Mouse (Mus musculus) R1 (cell line): ENCODE measurements at regions not wholly inside any gene's neighbourhood (a gene's known extent, or its start where the extent isn't known, plus 50 kb on each side); places are given as distances from the start of the nearest gene placed in this dataset.

Source experiments
- DNase-seq: peaks from one replicate; pipeline ENCODE4 v3.0.0-alpha.2; 2018; ENCODE audit warnings: low read depth, low spot score

DNA sequence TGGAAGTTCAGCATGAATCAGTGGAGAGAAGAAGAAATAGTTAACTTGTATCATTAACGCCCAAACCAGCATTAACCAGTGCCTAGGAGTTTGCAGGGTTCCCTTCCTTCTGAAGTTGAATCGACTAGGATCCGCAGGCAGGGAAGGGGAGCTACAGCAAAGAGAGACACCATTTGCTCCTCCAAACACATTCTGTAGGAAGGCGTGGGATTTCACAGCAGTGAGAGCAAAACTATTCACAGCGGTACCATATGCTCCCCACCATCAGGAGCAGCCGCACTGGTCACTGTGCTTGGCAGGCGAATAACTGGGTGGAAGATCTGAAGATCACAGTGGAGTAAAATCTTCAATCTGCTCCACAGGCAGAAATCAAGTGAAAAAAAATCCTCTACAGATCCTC lies 610.3 kb downstream of the Lmo4 start:
- DNase-seq, result no peak

DNA sequence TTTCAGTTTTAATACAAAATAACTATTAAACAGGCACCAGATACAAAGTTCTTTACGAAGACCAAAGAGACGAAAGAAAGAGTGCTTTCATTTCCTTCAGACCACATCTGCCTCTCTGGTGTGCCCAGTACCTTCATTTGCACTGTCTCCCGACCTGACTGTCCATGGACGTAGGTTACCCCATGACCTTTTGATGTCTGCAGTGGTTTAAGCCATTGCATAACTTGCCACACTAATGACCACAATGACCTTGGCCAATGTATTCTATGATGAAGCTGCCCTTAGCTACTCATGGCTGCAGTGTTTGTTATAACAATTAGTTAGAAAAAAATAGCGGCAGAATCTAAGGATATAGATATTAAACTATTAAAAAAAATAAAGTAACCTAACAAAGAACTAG lies 618.4 kb downstream of the Lmo4 start:
- DNase-seq, result no peak

DNA sequence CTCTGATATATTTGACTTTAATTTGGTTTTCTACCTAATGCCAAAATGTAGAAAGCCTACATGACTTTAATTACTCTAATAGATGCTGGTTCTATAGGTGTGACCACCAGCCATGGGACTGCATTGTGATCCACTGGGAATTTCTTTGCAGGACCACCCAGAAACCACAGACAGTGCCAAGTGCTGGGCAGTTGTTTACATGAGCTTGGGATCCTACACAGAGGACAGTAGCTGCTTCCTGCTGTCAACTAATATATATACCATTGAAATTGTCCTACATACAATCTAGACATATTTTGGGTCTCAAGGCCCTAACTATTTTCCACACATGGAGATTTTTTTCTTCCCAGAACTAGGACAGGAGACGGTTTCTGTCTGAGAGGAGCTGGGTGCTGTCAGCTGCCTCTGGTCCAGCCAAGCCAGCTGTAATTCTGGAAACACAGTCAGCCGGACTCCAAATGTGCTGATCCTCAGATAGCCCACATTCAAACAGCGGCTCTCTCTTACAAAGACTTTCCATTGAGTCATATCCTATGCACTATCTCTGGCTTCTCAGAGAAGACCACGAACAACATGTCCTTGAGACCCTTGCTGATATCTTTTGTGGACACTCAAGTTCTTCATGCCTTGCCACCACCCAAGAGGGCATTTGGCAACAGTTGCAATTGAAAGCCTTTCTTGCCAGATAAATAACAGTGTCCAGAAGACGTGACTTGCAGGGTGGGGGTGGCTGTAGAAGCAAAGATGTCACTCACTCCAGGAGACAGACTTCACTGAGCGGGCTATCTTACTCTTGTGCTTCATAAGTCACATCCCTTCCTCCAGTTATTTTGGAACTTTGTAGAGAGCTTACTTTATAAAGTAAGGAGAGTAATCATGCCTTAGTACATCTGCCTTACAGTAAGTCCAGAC lies 620.1 kb downstream of the Lmo4 start:
- no peak for DNase-seq

DNA sequence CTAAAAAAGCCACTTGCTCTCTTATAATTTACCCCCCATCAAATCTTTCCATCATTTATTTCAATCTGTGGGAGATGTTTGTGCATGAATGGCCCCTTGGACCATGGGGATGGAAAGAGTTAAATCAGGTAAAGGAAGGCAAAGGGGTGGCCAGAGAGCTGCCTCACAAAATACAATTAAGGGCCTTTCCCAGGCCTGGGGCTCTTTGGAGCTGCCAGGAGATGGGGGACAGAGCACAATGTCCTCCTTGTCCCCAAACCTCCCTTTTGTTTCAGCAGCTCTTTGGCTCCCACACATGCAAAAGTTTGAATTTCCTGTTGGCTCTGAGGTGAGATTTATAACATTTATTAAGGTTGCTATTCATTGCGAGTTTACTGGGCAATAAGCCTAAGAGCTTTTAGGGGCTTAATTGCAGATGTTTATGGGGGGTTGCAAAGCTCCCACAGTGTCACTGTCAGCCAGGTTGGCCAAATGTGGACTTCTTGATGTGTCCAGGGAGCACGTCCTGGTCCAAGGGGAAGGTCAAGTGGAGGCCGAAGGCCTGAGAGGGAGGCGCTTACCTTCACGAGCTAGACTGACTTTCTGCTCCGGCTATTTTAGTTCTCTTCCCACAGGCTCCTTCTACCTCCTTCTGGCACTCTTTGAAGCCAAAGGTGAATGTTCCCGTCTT lies 628.5 kb downstream of the Lmo4 start:
- no peak for DNase-seq

DNA sequence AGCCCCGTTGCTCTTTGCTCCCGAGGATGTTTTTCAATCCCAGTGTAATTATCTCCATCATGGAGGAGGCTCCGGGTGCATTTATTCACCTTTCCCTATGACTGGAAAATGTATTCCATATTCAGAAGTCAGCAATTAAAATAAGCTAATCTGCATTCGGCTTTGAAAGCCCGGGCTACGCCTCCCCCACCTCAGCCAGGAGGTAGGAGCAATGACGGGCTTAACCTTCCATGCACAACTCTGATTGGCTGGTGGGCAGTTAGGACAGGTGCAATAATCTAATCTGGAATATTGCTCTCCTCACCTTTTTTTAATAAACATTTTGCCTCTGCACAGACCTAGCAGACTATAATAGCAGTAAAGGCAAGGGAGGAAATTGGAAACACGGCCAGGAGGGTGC lies 629.3 kb downstream of the Lmo4 start:
- no peak for DNase-seq

DNA sequence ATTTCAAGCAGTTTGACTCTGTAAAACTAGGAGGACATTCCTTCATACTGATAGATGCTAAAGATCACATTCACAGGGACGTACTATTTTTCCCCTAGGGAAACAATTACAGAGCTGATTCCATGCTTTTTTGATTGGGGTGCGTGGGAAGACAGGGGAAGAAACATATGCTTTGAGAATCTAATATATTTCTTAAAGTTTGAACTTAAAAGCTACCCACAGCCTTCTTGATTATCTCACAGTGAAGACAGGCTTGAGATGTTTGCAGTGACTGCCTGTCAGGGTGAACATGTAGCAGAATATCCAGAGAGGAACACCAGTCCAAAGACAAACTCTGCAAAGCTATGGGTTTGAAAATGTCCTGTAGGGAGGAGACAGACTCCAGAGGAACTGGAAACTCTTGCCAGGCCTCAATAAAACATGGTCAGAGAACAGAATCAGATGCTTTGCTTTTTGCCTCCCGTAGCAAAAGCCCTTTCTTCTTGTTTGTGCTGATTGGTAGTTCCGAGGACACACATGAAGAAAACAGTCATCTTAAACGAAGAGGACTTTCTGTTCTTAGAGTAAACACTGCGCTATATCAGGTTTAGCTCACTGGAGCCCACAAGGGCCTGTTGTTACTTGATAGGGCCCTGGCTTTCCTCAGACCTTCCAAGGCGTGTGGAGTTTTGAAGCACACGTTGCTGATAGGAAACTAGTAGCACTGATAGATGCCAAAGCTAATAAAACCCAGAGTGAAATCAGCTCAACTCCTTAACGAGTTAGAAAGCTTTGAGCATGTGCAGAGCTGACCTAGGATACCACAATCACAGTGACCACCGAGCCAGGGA lies 630.8 kb downstream of the Lmo4 start:
- no peak for DNase-seq

DNA sequence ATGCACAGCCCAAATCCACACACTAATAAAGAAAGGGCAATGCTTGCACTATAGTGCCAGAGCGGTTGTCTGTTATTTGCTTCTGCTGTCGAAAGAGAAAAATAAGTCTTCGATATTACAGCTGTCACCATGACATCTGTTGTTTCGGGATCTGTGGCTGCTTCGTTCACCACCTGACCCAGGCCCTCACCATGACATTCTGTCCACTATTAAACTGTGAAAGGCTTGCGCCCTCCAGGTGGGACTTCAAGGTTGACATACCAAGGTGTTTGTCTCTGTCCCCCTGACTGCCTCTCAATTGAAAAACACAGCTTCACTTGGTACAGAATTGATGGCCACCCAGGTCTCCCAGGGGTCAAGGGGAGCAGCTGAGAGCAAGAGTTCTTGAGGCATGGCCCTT lies 635.1 kb downstream of the Lmo4 start:
- DNase-seq, result no peak

DNA sequence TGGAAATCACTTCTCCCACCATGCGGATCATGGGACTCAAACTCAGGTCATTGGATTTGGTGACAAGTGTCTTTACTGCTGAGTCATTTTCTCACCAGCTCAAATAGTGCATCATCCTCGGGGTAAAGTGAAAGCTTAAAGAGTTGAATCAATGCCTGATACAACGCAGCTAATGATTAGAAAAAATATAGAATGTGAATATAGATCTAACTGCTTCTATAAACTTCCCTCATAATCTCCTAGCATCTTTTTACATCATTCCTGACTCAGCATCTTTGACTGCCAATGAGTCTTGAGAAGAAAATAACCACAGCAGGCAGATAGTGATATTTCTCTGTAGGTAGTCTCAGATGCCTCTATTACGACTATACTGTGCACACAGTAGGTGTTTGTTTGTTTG lies 640.0 kb downstream of the Lmo4 start:
- no peak for DNase-seq

DNA sequence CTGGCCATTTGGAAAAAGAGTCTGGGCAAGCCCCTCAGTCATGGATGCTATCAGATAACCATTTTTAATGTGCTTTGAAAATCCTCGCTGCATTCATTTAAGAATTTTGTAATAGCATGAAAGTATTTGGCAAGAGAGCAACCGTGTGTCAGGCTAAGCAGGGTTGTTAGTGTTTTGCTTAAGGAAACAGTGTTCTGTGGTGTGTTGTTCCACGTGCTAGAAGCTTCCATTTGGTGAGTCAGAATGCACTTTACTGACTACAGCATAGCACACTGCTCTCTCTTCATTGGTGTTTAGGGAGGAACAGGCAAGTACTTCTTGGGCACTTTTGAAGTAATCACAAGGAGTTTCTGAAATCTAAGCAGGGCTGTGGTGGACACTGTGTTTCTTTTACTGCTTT lies 661.0 kb upstream of the Pkn2 start:
- no peak for DNase-seq

DNA sequence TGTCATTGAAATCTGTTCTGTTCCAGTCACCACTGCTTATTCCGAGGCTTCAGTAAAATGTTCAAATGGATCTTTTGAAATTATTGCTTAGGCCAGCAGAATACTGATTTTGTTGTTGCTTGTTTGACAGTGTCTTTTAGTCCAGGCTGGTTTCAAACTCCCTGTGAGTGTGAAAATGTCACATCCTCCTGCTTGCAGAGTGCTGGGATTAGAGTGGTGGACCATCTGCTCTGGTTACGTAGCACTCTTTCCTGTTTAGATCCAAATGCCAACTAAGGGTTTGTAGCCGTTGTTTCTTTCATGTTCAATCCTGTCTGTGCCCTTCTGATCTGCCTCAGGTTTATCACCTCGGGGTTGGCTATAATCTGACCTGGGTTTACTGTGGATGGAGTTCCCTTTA lies 646.2 kb upstream of the Pkn2 start:
- no peak for DNase-seq

DNA sequence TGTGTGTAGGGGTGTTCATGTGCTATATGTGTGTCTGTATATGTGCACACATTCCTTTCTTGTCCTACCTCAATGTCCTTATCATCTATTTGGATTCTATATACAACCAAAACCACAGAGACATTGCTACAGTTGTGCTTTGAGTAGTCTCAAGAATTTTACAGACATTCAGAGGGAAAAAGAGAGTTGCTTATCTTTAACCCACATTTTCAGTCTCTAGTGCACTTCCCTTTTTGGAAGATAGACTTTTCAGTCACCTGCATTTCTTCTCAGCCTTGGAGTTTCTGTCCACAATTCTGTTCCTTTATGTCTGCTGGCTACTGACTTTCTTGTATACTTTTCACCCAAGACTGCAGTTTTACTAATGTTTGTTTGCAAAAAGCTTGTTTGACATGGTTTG lies 645.5 kb upstream of the Pkn2 start:
- no peak for DNase-seq

DNA sequence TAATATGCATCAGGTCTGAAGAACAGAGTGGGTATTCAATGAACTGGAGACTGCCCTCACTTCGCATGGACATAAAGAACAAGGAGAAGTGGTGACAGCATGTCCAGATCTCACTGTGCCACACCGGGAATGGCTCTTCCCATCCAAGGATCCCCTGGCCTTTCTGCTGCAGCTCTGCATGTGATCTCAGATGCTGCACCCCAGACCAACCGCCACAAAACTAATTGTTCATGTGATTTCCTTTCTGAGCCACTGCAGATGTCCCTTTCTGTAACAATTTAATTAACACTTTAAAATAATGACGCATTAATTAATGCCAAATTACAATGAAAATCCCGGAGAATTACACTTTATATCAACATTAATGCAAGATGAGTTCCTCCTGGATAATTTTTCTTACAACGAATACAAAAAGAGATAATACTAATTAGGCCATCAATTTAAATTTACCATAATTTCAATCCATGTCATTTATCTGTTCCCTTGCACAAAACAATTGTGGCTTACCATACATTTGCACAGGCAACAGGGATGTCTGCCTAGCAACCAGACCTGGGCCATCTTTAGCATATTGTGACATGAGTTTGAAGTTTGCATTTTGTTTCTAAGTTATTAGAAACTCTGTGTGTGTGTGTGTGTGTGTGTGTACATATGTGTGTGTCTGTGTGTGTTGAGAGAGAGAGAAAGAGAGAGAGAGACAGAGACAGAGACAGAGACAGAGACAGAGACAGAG lies 630.9 kb upstream of the Pkn2 start:
- DNase-seq, result no peak

DNA sequence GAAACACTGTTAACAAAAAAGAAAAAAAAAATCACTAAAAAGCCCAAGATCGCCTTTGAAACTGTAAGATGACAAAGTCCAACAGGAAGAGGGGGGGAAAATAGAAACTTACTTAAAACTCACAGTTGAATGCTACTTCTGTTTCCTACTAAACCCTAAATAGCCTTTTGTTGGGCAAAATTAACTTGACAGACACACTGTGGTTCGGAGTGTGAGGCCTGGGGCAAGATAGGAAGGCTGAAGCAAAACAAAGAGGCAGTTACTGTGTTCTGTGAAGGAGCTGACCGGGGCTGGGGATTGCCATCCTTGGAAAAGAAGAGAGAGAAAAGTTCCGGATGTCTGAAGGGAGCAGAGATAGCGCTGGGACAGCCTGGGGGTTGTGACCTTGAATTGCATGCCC lies 627.7 kb upstream of the Pkn2 start:
- no peak for DNase-seq

DNA sequence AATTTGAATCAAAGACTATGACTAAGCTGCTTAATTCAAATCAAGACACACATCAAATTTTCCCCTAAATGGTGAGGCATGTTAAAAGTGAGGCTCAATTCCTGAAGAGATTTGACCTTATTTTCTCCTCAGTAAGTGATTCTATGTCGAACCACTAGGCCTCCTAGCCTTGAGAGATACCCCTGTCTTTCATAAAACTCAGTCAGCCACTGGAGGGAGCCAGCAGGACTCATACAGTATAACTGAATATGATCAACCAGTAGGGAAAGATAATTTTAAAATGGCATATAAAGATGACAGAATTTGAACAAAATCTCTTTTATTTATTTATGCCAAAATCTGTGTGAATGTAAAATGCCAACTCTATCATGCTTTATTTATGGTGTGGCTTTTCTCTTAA lies 626.5 kb upstream of the Pkn2 start:
- peak; percentile 3 for DNase-seq

DNA sequence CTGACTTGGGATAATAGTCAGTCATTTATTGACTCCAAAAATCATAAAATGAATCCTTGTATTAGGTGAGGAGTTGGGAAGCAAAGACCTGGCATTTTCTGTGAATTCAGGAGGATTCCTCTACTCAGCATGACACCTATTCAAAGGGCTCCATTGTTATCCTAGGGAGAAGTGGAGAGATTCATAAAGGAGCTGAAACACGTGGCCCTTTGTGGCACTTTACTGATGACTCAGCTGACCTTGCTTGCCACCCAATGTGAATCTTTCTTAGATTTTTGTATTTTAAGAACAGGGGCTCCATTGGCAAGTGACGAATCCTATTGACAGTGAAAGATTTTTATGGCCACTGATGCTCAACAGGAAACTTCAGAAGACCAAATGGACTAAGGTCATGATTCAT lies 619.2 kb upstream of the Pkn2 start:
- DNase-seq, result no peak

DNA sequence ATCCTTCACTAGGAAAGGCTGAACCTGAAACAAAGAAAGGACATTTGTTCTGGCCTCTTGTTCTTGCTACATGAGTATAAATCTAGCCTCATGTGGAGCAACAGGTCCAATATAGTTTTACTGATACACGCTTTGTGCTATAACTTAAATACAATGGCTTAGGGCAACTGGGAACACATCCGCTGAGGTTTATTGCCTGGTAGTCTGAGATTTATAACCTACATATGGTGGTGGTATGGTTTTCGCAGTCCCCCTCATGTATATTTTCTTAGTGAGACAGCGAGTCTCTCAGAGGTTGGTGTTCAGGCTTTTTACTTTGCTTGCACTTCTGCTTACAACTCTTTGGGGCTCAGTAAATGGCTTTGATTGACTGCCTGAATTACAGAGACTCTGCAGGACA lies 613.6 kb upstream of the Pkn2 start:
- no peak for DNase-seq

DNA sequence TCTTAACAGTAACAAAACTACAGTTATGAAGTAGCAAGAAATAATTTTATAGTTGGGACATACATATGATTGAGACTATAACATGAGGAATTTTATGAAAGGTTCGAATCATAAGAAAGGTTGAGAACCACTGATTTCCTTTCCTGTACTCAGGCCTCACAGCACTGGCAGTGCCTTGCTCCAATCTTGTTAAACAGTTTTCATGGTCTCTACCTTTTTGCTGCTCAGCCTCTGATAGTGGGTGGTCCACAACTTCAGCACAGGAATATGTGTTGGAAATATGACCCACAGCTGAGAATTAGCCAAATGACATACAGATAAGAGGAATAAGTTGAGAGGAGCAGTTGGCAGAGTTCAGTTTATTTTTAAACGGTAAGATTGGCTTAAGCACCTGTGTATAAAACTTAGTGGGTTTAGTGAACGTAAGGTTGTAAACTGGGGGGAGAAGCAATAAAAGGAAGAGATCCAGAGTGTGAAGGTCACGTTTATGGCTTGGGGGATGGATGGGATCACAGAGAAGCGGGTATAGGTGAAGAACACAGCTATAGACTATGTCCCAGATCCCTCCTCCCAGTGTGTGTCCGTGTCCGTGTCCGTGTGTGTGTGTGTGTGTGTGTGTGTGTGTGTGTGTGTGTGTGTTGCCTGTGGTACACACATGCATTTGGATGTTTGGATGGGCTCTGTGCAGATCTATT lies 596.3 kb upstream of the Pkn2 start:
- DNase-seq, result no peak

DNA sequence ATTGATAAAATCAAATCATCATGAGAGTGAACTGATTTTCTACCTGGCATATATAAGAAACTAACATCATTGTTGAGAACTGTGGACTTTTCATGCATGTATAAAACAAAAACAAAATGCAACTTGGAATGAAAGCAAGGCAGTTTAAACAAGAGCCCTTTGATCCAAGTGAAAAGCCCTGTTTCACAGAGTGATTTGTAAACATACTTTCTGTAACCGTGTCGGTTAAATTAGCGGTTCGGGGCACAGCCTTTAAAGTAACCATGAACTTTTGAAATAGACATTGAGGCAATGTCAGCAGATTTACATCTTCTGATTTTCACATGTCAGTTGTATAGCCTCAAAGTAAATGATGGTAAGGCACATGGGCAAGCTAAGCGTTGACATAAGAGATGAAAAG lies 593.7 kb upstream of the Pkn2 start:
- no peak for DNase-seq

DNA sequence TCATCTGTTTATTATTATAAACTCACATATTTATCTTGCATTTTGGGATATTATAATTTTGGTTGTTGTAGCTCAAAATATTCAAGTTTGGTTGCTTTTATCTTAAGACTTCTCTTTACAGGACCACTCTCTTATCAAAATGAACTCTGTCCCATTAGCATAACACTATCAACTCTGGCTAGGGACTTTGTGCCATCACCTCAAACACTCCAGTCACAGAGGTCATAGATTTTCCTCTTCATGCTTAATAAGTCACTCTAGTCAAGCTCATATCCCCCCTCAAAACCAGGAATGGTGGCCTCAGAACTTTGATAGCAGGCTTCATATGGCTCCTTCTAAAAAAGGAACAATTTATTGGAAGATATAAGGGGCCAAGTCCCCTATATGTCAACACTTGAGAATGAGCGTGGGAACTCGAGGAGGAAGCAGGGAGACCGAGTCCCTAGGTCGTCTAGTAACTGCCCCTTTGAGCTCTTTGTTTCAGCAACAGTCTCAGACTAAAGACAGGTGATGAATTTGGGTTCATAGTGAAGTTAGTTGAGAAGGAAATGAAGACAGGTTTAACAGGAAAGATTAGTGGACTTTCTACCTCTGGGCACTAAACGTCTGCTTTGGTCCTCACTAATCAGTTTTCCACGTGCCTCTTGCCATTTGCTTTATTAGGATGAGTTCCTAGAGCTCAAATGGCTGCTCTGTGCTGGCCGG lies 565.4 kb upstream of the Pkn2 start:
- no peak for DNase-seq

DNA sequence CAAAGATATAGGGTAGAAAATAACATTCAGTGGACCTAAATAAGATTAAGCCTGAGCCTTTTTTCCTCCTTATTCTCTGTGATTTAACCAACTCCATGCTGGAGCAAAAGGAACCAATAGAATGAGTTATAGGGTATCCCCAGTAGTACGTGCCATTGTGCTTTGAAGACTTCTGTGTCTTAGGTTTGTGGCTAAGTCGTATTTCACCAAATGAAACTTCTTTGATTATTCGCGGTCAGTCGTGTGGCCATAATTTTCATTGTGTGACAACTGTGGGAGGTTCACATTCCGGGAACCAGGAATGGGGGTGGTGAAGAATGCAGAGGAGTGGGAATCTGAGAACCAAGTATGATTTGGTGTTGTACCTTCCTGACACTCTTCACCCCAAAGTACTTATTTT lies 535.6 kb upstream of the Pkn2 start:
- no peak for DNase-seq

DNA sequence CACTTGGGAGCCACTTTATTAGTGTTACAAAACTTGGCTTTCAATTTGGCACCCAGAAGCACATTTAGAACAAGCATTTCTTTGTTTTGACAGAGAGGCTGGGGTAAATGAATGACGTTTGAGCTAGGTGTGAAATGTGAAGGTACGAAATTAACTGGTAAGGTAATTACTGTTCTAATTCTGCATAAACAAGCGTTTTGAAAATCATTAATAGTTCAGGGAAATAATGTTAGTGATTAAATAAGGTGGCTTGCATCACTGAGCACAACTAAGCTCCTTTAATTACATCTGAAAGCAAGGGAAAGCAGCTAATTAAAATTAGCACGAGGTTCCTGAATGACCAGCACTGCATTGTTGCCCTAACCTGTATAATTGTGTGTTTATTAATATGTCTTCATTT lies 529.9 kb upstream of the Pkn2 start:
- DNase-seq, result no peak
